Mouse (Mus musculus) MEL (cell line): Measurements from ENCODE around the gene Ucp3. TPM values are rescaled to one million over a fixed set of nuclear protein-coding genes. Genes with fewer than 3 reads are reported as not detected.

Experiments used
- DNase-seq: peaks from one replicate; pipeline ENCODE4 v3.0.0; 2011; ENCODE audit warnings: low read depth, low spot score
- H3K27ac ChIP-seq: 2 replicates; pipeline ENCODE4 v1.5.1; 2012; ENCODE audit warnings: low read depth, mild to moderate bottlenecking, control low read depth, low read length, moderate library complexity; ENCODE audit not compliant: control insufficient read depth
- H3K27me3 ChIP-seq, 2 experiments: fragments of 150-350 bp in 1 of 2; sonication (generic) in 1 of 2; 2 replicates each; pipeline ENCODE4 v1.6.1; 2012; ENCODE audit warnings: low read length in 2 of 2, mild to moderate bottlenecking in 2 of 2, improper control_type of control experiment in 1 of 2, moderate library complexity in 1 of 2; ENCODE audit not compliant: insufficient read depth in 2 of 2, control insufficient read depth in 1 of 2
- H3K36me3 ChIP-seq, 2 experiments: 2 replicates each; pipeline ENCODE4 v1.6.1; 2012 to 2014; ENCODE audit warnings: low read length in 2 of 2, improper control_type of control experiment in 1 of 2, inconsistent platforms in 1 of 2, mild to moderate bottlenecking in 1 of 2; ENCODE audit not compliant: insufficient read depth in 2 of 2, control insufficient read depth in 1 of 2
- H3K4me1 ChIP-seq, 2 experiments: fragments of 150-350 bp in 1 of 2; sonication (generic) in 1 of 2; 2 replicates each; pipeline ENCODE4 v1.6.1; 2012; ENCODE audit warnings: low read length in 2 of 2, improper control_type of control experiment in 1 of 2, mild to moderate bottlenecking in 1 of 2; ENCODE audit not compliant: insufficient read depth in 2 of 2, control insufficient read depth in 1 of 2
- H3K4me3 ChIP-seq, 2 experiments: fragments of 150-350 bp in 1 of 2; sonication (generic) in 1 of 2; 2 replicates each; pipeline ENCODE4 v1.5.1; 2012; ENCODE audit warnings: low read depth in 2 of 2, low read length in 2 of 2, mild to moderate bottlenecking in 2 of 2, moderate library complexity in 2 of 2, control low read depth in 1 of 2, improper control_type of control experiment in 1 of 2; ENCODE audit not compliant: control insufficient read depth in 1 of 2, insufficient read depth in 1 of 2
- H3K79me2 ChIP-seq: 2 replicates; pipeline ENCODE4 v1.6.1; 2012; ENCODE audit warnings: mild to moderate bottlenecking, low read length, moderate library complexity; ENCODE audit not compliant: control insufficient read depth, poor library complexity, insufficient read depth
- H3K9ac ChIP-seq: 2 replicates; pipeline ENCODE4 v1.6.1; 2012; ENCODE audit warnings: low read depth, mild to moderate bottlenecking, control low read depth, low read length, moderate library complexity; ENCODE audit not compliant: control insufficient read depth, poor library complexity, severe bottlenecking
- H3K9me3 ChIP-seq: fragments of 150-350 bp; sonication (generic); replicated peaks from 2 replicates; pipeline ENCODE4 v1.6.1; 2012; ENCODE audit warnings: mild to moderate bottlenecking, low read length, improper control_type of control experiment, moderate library complexity; ENCODE audit not compliant: insufficient read depth
- CHD1 ChIP-seq: IDR thresholded peaks from 2 replicates; pipeline ENCODE4 v1.6.1; 2012; ENCODE audit warnings: low read depth, mild to moderate bottlenecking, inconsistent platforms, low read length, improper control_type of control experiment
- CTCF ChIP-seq, 3 experiments: IDR thresholded peaks in 2 of 3; conservative IDR thresholded peaks in 1 of 3; 2 replicates each; pipeline ENCODE4 v1.5.1; 2011 to 2012; ENCODE audit warnings: low read length in 3 of 3, low read depth in 2 of 3, mild to moderate bottlenecking in 2 of 3, improper control_type of control experiment in 1 of 3, inconsistent platforms in 1 of 3, mixed read lengths in 1 of 3, moderate library complexity in 1 of 3; ENCODE audit not compliant: control insufficient read depth in 1 of 3, insufficient read depth in 1 of 3, poor library complexity in 1 of 3, severe bottlenecking in 1 of 3
- ELF1 ChIP-seq: IDR thresholded peaks from 2 replicates; pipeline ENCODE4 v1.6.1; 2014; ENCODE audit warnings: low read depth, mild to moderate bottlenecking, inconsistent platforms, low read length, improper control_type of control experiment, moderate library complexity
- EP300 ChIP-seq, 2 experiments: IDR thresholded peaks; 2 replicates each; pipeline ENCODE4 v1.6.1; 2011; ENCODE audit warnings: improper control_type of control experiment in 2 of 2, low read length in 2 of 2, low read depth in 1 of 2, mild to moderate bottlenecking in 1 of 2
- ETS1 ChIP-seq: IDR thresholded peaks from 2 replicates; pipeline ENCODE4 v1.6.1; 2012; ENCODE audit warnings: low read depth, mild to moderate bottlenecking, inconsistent platforms, low read length, improper control_type of control experiment, moderate library complexity
- GABPA ChIP-seq: IDR thresholded peaks from 2 replicates; pipeline ENCODE4 v1.6.1; 2012; ENCODE audit warnings: low read depth, mild to moderate bottlenecking, inconsistent platforms, low read length, improper control_type of control experiment, moderate library complexity
- HCFC1 ChIP-seq: IDR thresholded peaks from 2 replicates; pipeline ENCODE4 v1.6.1; 2012; ENCODE audit warnings: low read depth, mild to moderate bottlenecking, inconsistent platforms, low read length, improper control_type of control experiment, moderate library complexity
- JUND ChIP-seq: IDR thresholded peaks from 2 replicates; pipeline ENCODE4 v1.6.1; 2011; ENCODE audit warnings: low read depth, mild to moderate bottlenecking, improper control_type of control experiment, low read length
- KAT2A ChIP-seq: conservative IDR thresholded peaks from 2 replicates; pipeline ENCODE4 v1.6.1; 2012; ENCODE audit warnings: low read depth, low read length, improper control_type of control experiment, inconsistent platforms
- MAFK ChIP-seq: IDR thresholded peaks from 2 replicates; pipeline ENCODE4 v1.6.1; 2011; ENCODE audit warnings: low read depth, mild to moderate bottlenecking, low read length, improper control_type of control experiment, borderline replicate concordance
- MAX ChIP-seq: IDR thresholded peaks from 2 replicates; pipeline ENCODE4 v1.6.1; 2011; ENCODE audit warnings: low read length, improper control_type of control experiment
- MAZ ChIP-seq: IDR thresholded peaks from 2 replicates; pipeline ENCODE4 v1.6.1; 2012; ENCODE audit warnings: low read depth, mild to moderate bottlenecking, inconsistent platforms, low read length, improper control_type of control experiment
- MEF2A ChIP-seq: IDR thresholded peaks from 2 replicates; pipeline ENCODE4 v1.6.1; 2014; ENCODE audit warnings: low read depth, mild to moderate bottlenecking, inconsistent platforms, low read length, improper control_type of control experiment; ENCODE audit not compliant: poor library complexity, insufficient replicate concordance, severe bottlenecking; ENCODE audit errors: extremely low read depth
- MXI1 ChIP-seq: IDR thresholded peaks from 2 replicates; pipeline ENCODE4 v1.6.1; 2011; ENCODE audit warnings: mild to moderate bottlenecking, low read depth, low read length, improper control_type of control experiment
- MYC ChIP-seq: IDR thresholded peaks from 2 replicates; pipeline ENCODE4 v1.6.1; 2011; ENCODE audit warnings: low read depth, mild to moderate bottlenecking, low read length, improper control_type of control experiment, moderate library complexity
- NELFE ChIP-seq: IDR thresholded peaks from 2 replicates; pipeline ENCODE4 v1.6.1; 2011; ENCODE audit warnings: low read depth, low read length, improper control_type of control experiment
- NRF1 ChIP-seq: IDR thresholded peaks from 2 replicates; pipeline ENCODE4 v1.6.1; 2014; ENCODE audit warnings: low read depth, mild to moderate bottlenecking, inconsistent platforms, low read length, improper control_type of control experiment, moderate library complexity; ENCODE audit not compliant: poor library complexity, insufficient read depth, severe bottlenecking
- POLR2AphosphoS2 ChIP-seq: IDR thresholded peaks from 2 replicates; pipeline ENCODE4 v1.6.1; 2011; ENCODE audit warnings: low read length, improper control_type of control experiment
- POLR2AphosphoS5 ChIP-seq: IDR thresholded peaks from 2 replicates; pipeline ENCODE4 v1.6.1; 2012; ENCODE audit warnings: low read depth, borderline replicate concordance, mild to moderate bottlenecking, inconsistent platforms, low read length, moderate library complexity, mixed read lengths
- RAD21 ChIP-seq: IDR thresholded peaks from 2 replicates; pipeline ENCODE4 v1.6.1; 2011; ENCODE audit warnings: mild to moderate bottlenecking, low read depth, low read length, improper control_type of control experiment
- RCOR1 ChIP-seq: IDR thresholded peaks from 2 replicates; pipeline ENCODE4 v1.6.1; 2012; ENCODE audit warnings: low read depth, mild to moderate bottlenecking, inconsistent platforms, low read length, improper control_type of control experiment
- SMC3 ChIP-seq: IDR thresholded peaks from 2 replicates; pipeline ENCODE4 v1.6.1; 2011; ENCODE audit warnings: low read depth, low read length, improper control_type of control experiment
- TBP ChIP-seq: IDR thresholded peaks from 2 replicates; pipeline ENCODE4 v1.8.0; 2011; ENCODE audit warnings: low read depth, low read length, improper control_type of control experiment
- TCF12 ChIP-seq: IDR thresholded peaks from 2 replicates; pipeline ENCODE4 v1.6.1; 2014; ENCODE audit warnings: low read depth, mild to moderate bottlenecking, inconsistent platforms, low read length, improper control_type of control experiment, moderate library complexity
- UBTF ChIP-seq: IDR thresholded peaks from 2 replicates; pipeline ENCODE4 v1.6.1; 2012; ENCODE audit warnings: low read depth, mild to moderate bottlenecking, inconsistent platforms, low read length, improper control_type of control experiment, moderate library complexity, borderline replicate concordance; ENCODE audit not compliant: insufficient read depth
- USF1 ChIP-seq: IDR thresholded peaks from 2 replicates; pipeline ENCODE4 v1.6.1; 2014; ENCODE audit warnings: low read depth, mild to moderate bottlenecking, inconsistent platforms, low read length, improper control_type of control experiment, moderate library complexity
- ZC3H11A ChIP-seq: IDR thresholded peaks from 2 replicates; pipeline ENCODE4 v1.6.1; 2012; ENCODE audit warnings: low read depth, mild to moderate bottlenecking, inconsistent platforms, low read length, improper control_type of control experiment
- ZKSCAN1 ChIP-seq: IDR thresholded peaks from 2 replicates; pipeline ENCODE4 v1.6.1; 2012; ENCODE audit warnings: low read depth, mild to moderate bottlenecking, inconsistent platforms, low read length, improper control_type of control experiment, moderate library complexity
- ZMIZ1 ChIP-seq: IDR thresholded peaks from 2 replicates; pipeline ENCODE4 v1.6.1; 2012; ENCODE audit warnings: low read depth, mild to moderate bottlenecking, inconsistent platforms, low read length, improper control_type of control experiment, moderate library complexity
- ZNF384 ChIP-seq: IDR thresholded peaks from 2 replicates; pipeline ENCODE4 v1.6.1; 2012; ENCODE audit warnings: low read depth, mild to moderate bottlenecking, inconsistent platforms, low read length, improper control_type of control experiment
- polyA plus RNA-seq, 2 experiments: library from polyadenylated mRNA; stranded (reverse) in 1 of 2; unstranded in 1 of 2; fragments of >175 nt in 1 of 2; fragments of >200 nt in 1 of 2; gene quantifications; 2 replicates each; pipeline versions ENCODE4 v1.2.1 to v1.2.4; 2012; ENCODE audit warnings: low replicate concordance in 2 of 2, low read depth in 1 of 2; ENCODE audit not compliant: insufficient read length in 2 of 2, insufficient read depth in 1 of 2, missing spikeins in 1 of 2
- total RNA-seq: library from RNA; depleted of rRNA; stranded (reverse); fragments of 300-350 nt; gene quantifications from 2 replicates; pipeline ENCODE4 v1.2.3, GENCODE M21; 2012

Ucp3 gene
- total and polyA plus RNA-seq, 3 experiments, result not detected

GRCm38 (mm10) chr7:100465656-100466309 lies 7.0 kb upstream of the Ucp3 start (continued):
- TF ChIP-seq MAFK, result no peak
- no peak for TF ChIP-seq USF1
- peak; percentile 46; the same call in 1 of the 2 replicates for TF ChIP-seq MXI1
- no peak for TF ChIP-seq KAT2A
- no peak for TF ChIP-seq GABPA
- 0 out of 2 replicates have a peak, but pooled peaks have one; percentile 6 for TF ChIP-seq MAX
- no peak for TF ChIP-seq POLR2AphosphoS2
- no peak for TF ChIP-seq CHD1
- no peak for TF ChIP-seq MEF2A
- no peak for TF ChIP-seq MAZ
- TF ChIP-seq JUND, result no peak
- no peak for TF ChIP-seq ZKSCAN1
- no peak for TF ChIP-seq RCOR1

GRCm38 (mm10) chr7:100466781-100467510 lies 5.8 kb upstream of the Ucp3 start:
- H3K27me3 ChIP-seq, result no peaks in the 10 kb centered on the region
- peaks cover 0 to 41% of the 10 kb centered on the region in 2 experiments; a peak in 2 of 4 replicates for H3K36me3 ChIP-seq
- peak; percentile 84 for DNase-seq
- no peaks in the 10 kb centered on the region for H3K9me3 ChIP-seq
- no peak overlapping the region for H3K4me3 ChIP-seq
- no peak overlapping the region for H3K9ac ChIP-seq
- H3K4me1 ChIP-seq, result peaks cover 28 to 41% of the 10 kb centered on the region in 2 experiments
- no peaks in the 10 kb centered on the region for H3K79me2 ChIP-seq
- H3K27ac ChIP-seq, result peak overlapping the region; percentile 77
- TF ChIP-seq MYC (0 out of 2 replicates have a peak, but pooled peaks have one; percentile 21), RAD21 (no peak), MEF2A (no peak), EP300 (IDR thresholded peaks at IDR 0.05; ENCODE audit: low read depth in 1 of 2, low read length in 2 of 2) (peak; percentile 79 to 84), TCF12 (peak; percentile 88), UBTF (no peak), ZKSCAN1 (no peak), HCFC1 (0 out of 2 replicates have a peak, but pooled peaks have one; percentile 43), ELF1 (0 out of 2 replicates have a peak, but pooled peaks have one; percentile 23), NRF1 (no peak), POLR2AphosphoS5 (no peak), ETS1 (peak; percentile 64; the same call in 1 of the 2 replicates), SMC3 (no peak), RCOR1 (peak; percentile 54; the same call in 1 of the 2 replicates), NELFE (no peak), CTCF (IDR thresholded peaks at IDR 0.05 in 2 of 3, conservative IDR thresholded peaks at IDR 0.05 in 1 of 3; ENCODE audit: control insufficient read depth in 1 of 3, insufficient read depth in 1 of 3, low read depth in 2 of 3, low read length in 3 of 3, poor library complexity in 1 of 3, severe bottlenecking in 1 of 3) (no peak), POLR2AphosphoS2 (no peak), MAZ (no peak), ZMIZ1 (0 out of 2 replicates have a peak, but pooled peaks have one; percentile 18), ZNF384 (no peak), MXI1 (peak; percentile 60; the same call in 1 of the 2 replicates), GABPA (no peak), KAT2A (no peak), USF1 (no peak), JUND (no peak; the same call in 1 of the 2 replicates), ZC3H11A (no peak), TBP (no peak)
